Mouse (Mus musculus) forebrain, embryonic 14.5 days (tissue): ENCODE data around the gene Lgmn. TPM values are rescaled to one million over a fixed set of nuclear protein-coding genes. Genes with fewer than 3 reads are reported as not detected.

Experiments used
- ATAC-seq: fragments of 200-750 bp; cut with Nextera tagmentation; 2 replicates; pipeline ENCODE4 v1.8.0; 2017; ENCODE audit warnings: mild to moderate bottlenecking, moderate library complexity
- DNase-seq: peaks from one replicate; pipeline ENCODE4 v3.0.0-alpha.2; 2015; ENCODE audit warnings: low spot score
- H3K27ac ChIP-seq: fragments of 300-500 bp; sonication (generic); 2 replicates; pipeline ENCODE4 v1.5.1; 2014; ENCODE audit warnings: low read depth, mild to moderate bottlenecking, control low read depth, low read length, moderate library complexity
- H3K27me3 ChIP-seq: fragments of 300-500 bp; sonication (generic); replicated peaks from 2 replicates; pipeline ENCODE4 v1.6.1; 2014; ENCODE audit warnings: low read length, control low read depth, mixed read lengths; ENCODE audit not compliant: control insufficient read depth, insufficient read depth
- H3K36me3 ChIP-seq: fragments of 300-500 bp; sonication (generic); 2 replicates; pipeline ENCODE4 v1.6.1; 2014; ENCODE audit warnings: low read length, control low read depth; ENCODE audit not compliant: control insufficient read depth, insufficient read depth
- H3K4me1 ChIP-seq: fragments of 300-500 bp; sonication (generic); 2 replicates; pipeline ENCODE4 v1.6.1; 2014; ENCODE audit warnings: antibody characterized with exemption, low read length, control low read depth; ENCODE audit not compliant: control insufficient read depth, insufficient read depth
- H3K4me2 ChIP-seq: fragments of 300-500 bp; sonication (generic); 2 replicates; pipeline ENCODE4 v1.6.1; 2014; ENCODE audit warnings: mild to moderate bottlenecking, control low read depth, low read length
- H3K4me3 ChIP-seq: fragments of 300-500 bp; sonication (generic); 2 replicates; pipeline ENCODE4 v1.5.1; 2014; ENCODE audit warnings: low read depth, low read length, control low read depth
- H3K9ac ChIP-seq: fragments of 300-500 bp; sonication (generic); 2 replicates; pipeline ENCODE4 v1.6.1; 2014; ENCODE audit warnings: mild to moderate bottlenecking, low read length, control low read depth, moderate library complexity
- H3K9me3 ChIP-seq: fragments of 300-500 bp; sonication (generic); replicated peaks from 2 replicates; pipeline ENCODE4 v1.6.1; 2016; ENCODE audit warnings: low read length, control low read depth, mixed read lengths; ENCODE audit not compliant: control insufficient read depth
- WGBS: fragments of 180-500 bp; shearing (Covaris S2); extraction: QIAGEN DNeasy Blood & Tissue Kit; methylation state at CpG from one replicate; pipeline ENCODE4 v1.1.7; 2014; 5-methylcytosine and 5-hydroxymethylcytosine counted together
- polyA plus RNA-seq: library from polyadenylated mRNA; unstranded; fragments of >200 nt; fragmentation: Nextera tagmentation; extraction: Ambion mirVana; gene quantifications from 2 replicates; pipeline ENCODE4 v1.2.1, GENCODE M21; 2014

Gene Lgmn
- polyA plus RNA-seq: 87.0 and 90.5 TPM in 2 replicates

GRCm38 (mm10) chr12:102439632-102440023, at the start of gene Lgmn:
TSS of gene Lgmn (minus strand) at chr12:102439813.
- H3K9ac ChIP-seq: peak within 1 kb of the TSS; percentile 57
- H3K4me1 ChIP-seq: peaks cover 7% of the 10 kb centered on the region; the same call in 1 of the 2 replicates
- H3K27ac ChIP-seq: no peak within 1 kb of the TSS
- H3K4me2 ChIP-seq: peak within 1 kb of the TSS; percentile 72
- no peaks in the 10 kb centered on the region for H3K9me3 ChIP-seq
- WGBS: under 1% methylated on average over 28 of the region's 28 CpGs
- ATAC-seq (peak; percentile 100), DNase-seq (peak; percentile 99)
- H3K27me3 ChIP-seq: no peaks in the 10 kb centered on the region
- H3K4me3 ChIP-seq: peak within 1 kb of the TSS; percentile 44
- H3K36me3 ChIP-seq: no peaks in the 10 kb centered on the region

GRCm38 (mm10) chr12:102484946-102485345, 45.3 kb upstream of the Lgmn start:
- Histone ChIP-seq H3K4me3 (no peak overlapping the region), H3K27me3 (no peaks in the 10 kb centered on the region), H3K27ac (no peak overlapping the region), H3K4me1 (no peaks in the 10 kb centered on the region), H3K9me3 (no peaks in the 10 kb centered on the region), H3K4me2 (no peak overlapping the region), H3K9ac (no peak overlapping the region), H3K36me3 (peaks cover 82% of the 10 kb centered on the region)
- ATAC-seq (no peak), DNase-seq (no peak)
- WGBS: 70% methylated on average over 3 of the region's 3 CpGs

GRCm38 (mm10) chr12:102480481-102480880, 40.9 kb upstream of the Lgmn start:
- H3K36me3 ChIP-seq: peaks cover 75% of the 10 kb centered on the region
- H3K9ac ChIP-seq: no peak overlapping the region
- no peaks in the 10 kb centered on the region for H3K9me3 ChIP-seq
- 95% methylated on average over 4 of the region's 4 CpGs for WGBS
- no peak overlapping the region for H3K4me3 ChIP-seq
- no peak overlapping the region for H3K4me2 ChIP-seq
- H3K27me3 ChIP-seq: no peaks in the 10 kb centered on the region
- DNase-seq: no peak
- H3K4me1 ChIP-seq: no peaks in the 10 kb centered on the region
- ATAC-seq: no peak
- no peak overlapping the region for H3K27ac ChIP-seq

GRCm38 (mm10) chr12:102474411-102474810, 34.8 kb upstream of the Lgmn start:
- Histone ChIP-seq H3K4me3 (no peak overlapping the region), H3K36me3 (peaks cover 47% of the 10 kb centered on the region), H3K9ac (no peak overlapping the region), H3K27me3 (no peaks in the 10 kb centered on the region), H3K4me1 (0 out of 2 replicates have a peak, but pooled peaks cover 3% of the 10 kb centered on the region), H3K27ac (no peak overlapping the region), H3K4me2 (no peak overlapping the region), H3K9me3 (no peaks in the 10 kb centered on the region)
- 89% methylated on average over 7 of the region's 7 CpGs for WGBS
- DNase-seq (no peak), ATAC-seq (no peak)

GRCm38 (mm10) chr12:102468894-102469764, 29.5 kb upstream of the Lgmn start, which contains the start of gene Golga5:
TSS of gene Golga5 (plus strand) at chr12:102469135.
- Histone ChIP-seq H3K36me3 (peaks cover 15% of the 10 kb centered on the region), H3K9me3 (no peaks in the 10 kb centered on the region), H3K4me2 (peak within 1 kb of the TSS; percentile 89), H3K9ac (peak within 1 kb of the TSS; percentile 87), H3K27me3 (no peaks in the 10 kb centered on the region), H3K4me1 (0 out of 2 replicates have a peak, but pooled peaks cover 3% of the 10 kb centered on the region), H3K27ac (peak within 1 kb of the TSS; percentile 65), H3K4me3 (peak within 1 kb of the TSS; percentile 83)
- DNase-seq: peak; percentile 97
- WGBS: under 1% methylated on average over 86 of the region's 86 CpGs
- peak; percentile 99 for ATAC-seq

- H3K4me3 ChIP-seq: no peak overlapping the region
- ATAC-seq (0 out of 2 replicates have a peak, but pooled peaks have one; percentile 21), DNase-seq (peak; percentile 11)
- 76% methylated on average over 1 of the region's 1 CpGs for WGBS
- no peak overlapping the region for H3K9ac ChIP-seq
- no peaks in the 10 kb centered on the region for H3K27me3 ChIP-seq
- H3K9me3 ChIP-seq: no peaks in the 10 kb centered on the region
- H3K27ac ChIP-seq: no peak overlapping the region
- 0 out of 2 replicates have a peak, but pooled peaks cover 3% of the 10 kb centered on the region for H3K4me1 ChIP-seq
- no peak overlapping the region for H3K4me2 ChIP-seq
- H3K36me3 ChIP-seq: peaks cover 9% of the 10 kb centered on the region
These were observed 28.5 kb upstream of the Lgmn start for GRCm38 (mm10) chr12:102468136-102468535.

- ATAC-seq (no peak), DNase-seq (no peak)
- Histone ChIP-seq H3K9ac (no peak overlapping the region), H3K36me3 (no peaks in the 10 kb centered on the region), H3K9me3 (no peaks in the 10 kb centered on the region), H3K4me3 (no peak overlapping the region), H3K27ac (no peak overlapping the region), H3K4me2 (no peak overlapping the region), H3K4me1 (0 out of 2 replicates have a peak, but pooled peaks cover under 1% of the 10 kb centered on the region), H3K27me3 (no peaks in the 10 kb centered on the region)
- 65% methylated on average over 4 of the region's 4 CpGs for WGBS
These were observed 25.0 kb upstream of the Lgmn start for GRCm38 (mm10) chr12:102464650-102465049.

- no peak for ATAC-seq
- no peak overlapping the region for H3K4me2 ChIP-seq
- H3K36me3 ChIP-seq: no peaks in the 10 kb centered on the region
- H3K4me3 ChIP-seq: no peak overlapping the region
- H3K9me3 ChIP-seq: no peaks in the 10 kb centered on the region
- H3K4me1 ChIP-seq: no peaks in the 10 kb centered on the region
- no peak overlapping the region for H3K9ac ChIP-seq
- peak; percentile 39 for DNase-seq
- H3K27ac ChIP-seq: no peak overlapping the region
- WGBS: 71% methylated on average over 5 of the region's 5 CpGs
- no peaks in the 10 kb centered on the region for H3K27me3 ChIP-seq
These were observed 21.6 kb upstream of the Lgmn start for GRCm38 (mm10) chr12:102461177-102461576.

GRCm38 (mm10) chr12:102460014-102460413, 20.4 kb upstream of the Lgmn start:
- DNase-seq (no peak), ATAC-seq (no peak)
- H3K4me1 ChIP-seq: no peaks in the 10 kb centered on the region
- H3K4me2 ChIP-seq: no peak overlapping the region
- WGBS: 74% methylated on average over 5 of the region's 5 CpGs
- H3K9me3 ChIP-seq: no peaks in the 10 kb centered on the region
- no peaks in the 10 kb centered on the region for H3K27me3 ChIP-seq
- H3K4me3 ChIP-seq: no peak overlapping the region
- no peaks in the 10 kb centered on the region for H3K36me3 ChIP-seq
- H3K9ac ChIP-seq: no peak overlapping the region
- H3K27ac ChIP-seq: no peak overlapping the region
